Mouse (Mus musculus): ENCODE results near the gene Ablim1.

Gene Ablim1

DNA sequence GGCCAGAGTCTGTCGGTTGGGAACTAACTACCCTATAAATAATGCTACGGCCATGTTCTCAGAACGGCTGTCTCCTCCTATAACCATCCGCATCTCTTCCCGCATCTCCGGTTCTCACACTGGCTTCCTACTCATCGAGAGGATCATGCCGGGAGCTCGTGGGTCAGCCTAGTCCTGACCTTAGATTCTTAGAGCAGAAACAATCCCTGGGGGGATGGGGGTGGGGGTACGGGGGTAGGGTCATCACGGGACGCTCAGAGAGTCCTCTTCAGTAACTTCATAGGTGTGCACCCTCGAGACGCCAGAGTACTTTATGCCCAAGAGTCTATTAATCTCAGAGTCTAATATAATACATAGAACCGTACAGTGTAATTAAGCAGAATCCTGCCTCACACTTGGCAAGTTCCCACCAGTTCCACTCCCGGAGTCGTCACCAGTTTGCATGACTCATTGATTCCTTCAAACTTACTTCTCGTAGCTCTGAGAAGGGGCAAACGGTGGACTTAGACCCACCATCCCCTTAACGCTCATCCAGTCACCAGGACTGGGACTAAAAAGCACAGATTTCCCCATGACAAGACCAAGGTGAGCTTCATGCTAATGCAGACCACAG is 156.9 kb downstream of the Ablim1 start:
- in situ Hi-C loops (cut with MboI, MseI), result loop anchor here (10.0 to 25.0 kb wide), 3 partner anchors 197 to 596 kb away; no protein-coding TSS in a partner anchor

GRCm38 (mm10) chr19:57155121-57155884 is 159.4 kb downstream of the Ablim1 start:
- in situ Hi-C loops (cut with MboI, MseI), result loop anchor here (10.0 to 25.0 kb wide), 3 partner anchors 199 to 593 kb away; no protein-coding TSS in a partner anchor

DNA sequence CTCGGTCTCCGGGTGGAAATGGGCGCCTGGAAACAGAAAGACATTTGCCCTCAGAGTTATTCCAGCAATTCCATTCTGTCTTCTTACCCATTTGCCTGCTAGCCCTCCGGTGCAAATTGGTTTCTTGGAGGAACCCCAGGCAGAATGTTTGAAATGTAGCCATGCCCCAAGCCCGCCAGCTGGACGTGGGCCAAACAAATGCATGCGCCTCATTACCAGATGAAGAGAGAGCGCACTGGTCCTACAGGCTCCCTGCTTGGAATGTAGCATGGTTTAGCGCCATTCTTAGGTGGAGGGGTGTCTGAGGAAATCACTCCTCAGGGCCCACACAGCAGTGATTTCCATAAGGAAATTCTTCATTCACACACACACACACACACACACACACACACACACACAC is 162.4 kb downstream of the Ablim1 start:
- in situ Hi-C loops (cut with MboI, MseI), result loop anchor here (5.0 to 25.0 kb wide), 4 partner anchors 110 to 590 kb away; no protein-coding TSS in a partner anchor

DNA sequence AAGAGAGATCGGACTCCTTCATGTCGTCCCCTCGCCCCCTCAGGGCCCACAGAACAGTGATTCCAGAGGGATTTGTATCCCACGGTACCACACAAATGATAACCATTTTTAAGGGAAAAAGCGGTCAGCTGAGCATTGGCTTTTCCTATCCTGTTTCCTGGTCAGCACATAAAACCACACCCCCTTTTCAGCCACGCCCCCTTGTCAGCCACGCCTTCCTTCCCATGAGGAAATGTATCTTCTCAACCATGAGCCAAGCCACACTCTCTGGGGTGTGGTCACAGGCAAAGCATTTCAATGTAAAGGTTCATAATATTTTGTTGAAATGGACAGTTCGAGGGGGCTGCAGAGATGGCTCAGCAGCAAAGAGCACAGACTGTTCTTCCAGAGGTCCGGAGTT is 163.2 kb downstream of the Ablim1 start:
- in situ Hi-C loops (cut with MboI, MseI), result loop anchor here (5.0 to 25.0 kb wide), 4 partner anchors 111 to 589 kb away; no protein-coding TSS in a partner anchor

DNA sequence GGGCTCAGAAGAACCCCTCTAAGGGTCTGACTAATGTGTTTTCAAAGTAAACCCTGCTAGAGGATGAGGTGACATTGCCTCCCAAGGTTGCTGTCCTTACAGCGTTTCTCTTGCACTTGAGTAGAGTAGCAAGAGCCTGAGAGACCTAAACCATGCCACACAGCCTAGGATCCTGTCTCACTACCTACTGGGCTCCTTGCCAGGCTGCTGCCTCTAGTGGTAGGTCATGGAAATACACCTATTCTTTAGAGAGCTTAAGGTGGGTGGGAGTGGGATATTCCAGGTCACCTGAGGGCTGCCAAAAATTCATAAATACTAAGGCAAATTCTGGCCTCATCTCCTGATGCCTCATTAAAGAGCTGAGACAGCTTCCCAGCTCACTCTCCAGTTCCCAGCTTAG is 164.4 kb downstream of the Ablim1 start:
- in situ Hi-C loops (cut with MboI, MseI), result loop anchor here (5.0 to 25.0 kb wide), 4 partner anchors 112 to 588 kb away; no protein-coding TSS in a partner anchor

DNA sequence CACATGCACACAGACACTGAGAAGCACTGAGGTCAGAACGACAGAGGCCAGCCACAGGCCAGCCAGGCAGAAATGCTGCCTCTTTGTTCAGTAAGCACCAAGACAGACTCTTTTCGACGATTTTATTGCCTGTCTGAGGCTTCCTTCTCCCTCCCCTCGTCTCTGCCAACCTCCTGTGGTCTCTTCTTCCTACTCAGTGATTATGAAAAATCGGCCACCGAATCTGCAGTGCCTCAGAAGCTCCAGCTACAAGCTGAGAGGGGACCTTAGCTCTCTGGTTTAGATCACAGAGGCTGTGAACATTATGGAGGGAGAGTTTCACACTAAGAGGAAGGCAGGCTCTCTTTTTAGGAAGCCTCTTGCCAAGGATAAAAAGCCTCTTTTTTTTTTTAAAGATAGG is 167.0 kb downstream of the Ablim1 start:
- in situ Hi-C loops (cut with MboI, MseI), result no loop called here

- in situ Hi-C loops (cut with MboI, MseI), result no loop called here
Measured at GRCm38 (mm10) chr19:57146936-57147335, 167.8 kb downstream of the Ablim1 start.

- in situ Hi-C loops (cut with MboI, MseI), result loop anchor here (5.0 kb wide), 1 partner anchor 101 kb away; no protein-coding TSS in a partner anchor
Measured at GRCm38 (mm10) chr19:57143646-57144045, 171.1 kb downstream of the Ablim1 start.

DNA sequence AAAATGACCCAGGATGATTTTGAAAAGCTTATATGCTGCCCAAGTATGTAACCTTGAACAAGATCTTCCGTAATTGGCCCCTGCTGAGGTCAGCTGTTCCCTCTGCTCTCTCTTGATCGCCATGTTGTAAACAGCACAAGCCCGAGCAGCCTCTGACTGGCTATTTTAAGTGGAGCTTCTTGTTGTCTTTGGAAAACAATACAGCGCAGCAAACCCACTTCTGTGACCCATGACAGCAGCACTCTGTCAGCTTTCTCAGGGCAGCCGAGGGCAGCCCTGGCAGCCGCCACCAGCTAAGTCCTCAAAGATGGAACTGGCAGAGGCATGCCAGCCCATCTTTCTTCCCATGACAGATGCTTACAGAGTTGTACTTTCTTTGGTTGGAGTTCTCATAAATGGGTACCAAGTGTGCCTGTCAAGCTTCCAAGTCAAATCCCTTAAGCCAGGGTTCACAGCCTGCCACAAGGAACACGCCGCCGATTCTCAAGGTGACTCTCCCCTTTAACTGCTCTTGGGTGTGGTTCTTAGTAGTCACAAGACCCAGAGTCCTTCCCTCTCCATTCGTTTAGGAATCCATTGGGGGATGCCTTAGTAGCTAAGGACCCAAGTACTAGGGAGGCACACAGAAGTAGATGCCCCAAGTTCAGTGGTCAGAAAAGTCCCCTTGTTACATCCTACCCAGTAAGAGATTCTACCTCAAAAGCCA is 172.8 kb downstream of the Ablim1 start:
- in situ Hi-C loops (cut with MboI, MseI), result loop anchor here (5.0 kb wide), 1 partner anchor 100 kb away; no protein-coding TSS in a partner anchor

GRCm38 (mm10) chr19:57140874-57141273 is 173.8 kb downstream of the Ablim1 start:
- in situ Hi-C loops (cut with MboI, MseI), result loop anchor here (5.0 kb wide), 1 partner anchor 99 kb away; no protein-coding TSS in a partner anchor

DNA sequence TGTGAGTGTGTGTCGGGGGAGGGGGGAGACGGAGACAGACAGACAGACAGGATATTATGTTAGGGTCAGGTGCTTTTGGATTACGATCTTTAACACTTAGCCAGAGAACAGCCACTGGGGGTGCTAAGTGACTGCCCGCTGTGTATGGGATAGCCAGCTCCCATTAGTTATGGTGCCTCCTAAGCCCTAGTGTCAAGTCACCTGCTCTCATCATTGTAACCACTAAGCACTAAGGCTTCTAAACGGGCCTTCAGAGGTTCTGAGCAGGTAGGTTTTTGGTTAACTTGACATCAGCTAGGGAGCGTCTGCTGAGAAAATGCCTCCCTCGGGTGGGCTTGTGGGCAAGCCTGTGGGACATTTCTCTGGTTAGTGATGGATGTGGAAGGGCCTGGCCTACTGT is 174.6 kb downstream of the Ablim1 start:
- in situ Hi-C loops (cut with MboI, MseI), result loop anchor here (5.0 kb wide), 1 partner anchor 98 kb away; no protein-coding TSS in a partner anchor

DNA sequence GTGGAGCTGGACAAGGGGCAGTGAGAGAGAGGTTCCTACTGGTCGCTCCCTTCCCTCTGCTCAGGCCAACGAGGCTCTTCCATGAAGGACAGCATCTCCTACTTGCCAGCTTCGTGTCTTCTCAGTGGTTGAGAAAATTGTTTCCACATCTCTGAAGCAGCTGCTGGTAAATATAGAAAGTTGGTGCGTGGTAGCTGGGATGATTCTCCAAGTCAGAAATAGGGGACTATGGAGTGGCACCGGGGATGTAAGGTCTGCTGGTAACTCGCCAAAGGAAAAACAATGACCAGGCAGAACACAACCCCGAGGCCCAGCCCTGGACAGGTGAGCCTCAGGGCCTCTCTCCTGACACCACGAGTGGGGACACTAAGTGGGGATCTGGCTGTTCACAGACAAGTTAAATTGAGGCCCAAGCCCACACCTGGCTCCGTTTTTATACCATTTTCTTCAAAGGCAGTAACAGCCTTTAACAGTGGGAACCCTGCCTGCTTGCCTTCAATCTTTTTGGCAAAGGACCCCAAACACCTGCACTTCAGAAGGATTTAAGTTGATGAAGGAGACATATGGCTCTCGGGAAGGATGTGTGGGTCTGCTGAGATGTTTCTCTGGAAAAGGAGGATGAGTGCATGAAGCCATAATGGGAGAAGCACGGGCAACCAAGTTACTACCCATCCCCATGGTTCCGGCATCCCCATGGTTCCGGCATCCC is 175.7 kb downstream of the Ablim1 start:
- in situ Hi-C loops (cut with MboI, MseI), result loop anchor here (5.0 kb wide), 1 partner anchor 77 kb away; no protein-coding TSS in a partner anchor

GRCm38 (mm10) chr19:57138469-57138868 is 176.2 kb downstream of the Ablim1 start:
- in situ Hi-C loops (cut with MboI, MseI), result loop anchor here (5.0 kb wide), 1 partner anchor 76 kb away; no protein-coding TSS in a partner anchor

GRCm38 (mm10) chr19:57138045-57138444 is 176.7 kb downstream of the Ablim1 start:
- in situ Hi-C loops (cut with MboI, MseI), result loop anchor here (5.0 kb wide), 1 partner anchor 76 kb away; no protein-coding TSS in a partner anchor

- in situ Hi-C loops (cut with MboI, MseI), result loop anchor here (5.0 kb wide), 1 partner anchor 74 kb away; no protein-coding TSS in a partner anchor
Measured at GRCm38 (mm10) chr19:57136228-57136627, 178.5 kb downstream of the Ablim1 start.

GRCm38 (mm10) chr19:57135654-57136053 is 179.1 kb downstream of the Ablim1 start:
- in situ Hi-C loops (cut with MboI, MseI), result loop anchor here (5.0 kb wide), 1 partner anchor 73 kb away; no protein-coding TSS in a partner anchor

DNA sequence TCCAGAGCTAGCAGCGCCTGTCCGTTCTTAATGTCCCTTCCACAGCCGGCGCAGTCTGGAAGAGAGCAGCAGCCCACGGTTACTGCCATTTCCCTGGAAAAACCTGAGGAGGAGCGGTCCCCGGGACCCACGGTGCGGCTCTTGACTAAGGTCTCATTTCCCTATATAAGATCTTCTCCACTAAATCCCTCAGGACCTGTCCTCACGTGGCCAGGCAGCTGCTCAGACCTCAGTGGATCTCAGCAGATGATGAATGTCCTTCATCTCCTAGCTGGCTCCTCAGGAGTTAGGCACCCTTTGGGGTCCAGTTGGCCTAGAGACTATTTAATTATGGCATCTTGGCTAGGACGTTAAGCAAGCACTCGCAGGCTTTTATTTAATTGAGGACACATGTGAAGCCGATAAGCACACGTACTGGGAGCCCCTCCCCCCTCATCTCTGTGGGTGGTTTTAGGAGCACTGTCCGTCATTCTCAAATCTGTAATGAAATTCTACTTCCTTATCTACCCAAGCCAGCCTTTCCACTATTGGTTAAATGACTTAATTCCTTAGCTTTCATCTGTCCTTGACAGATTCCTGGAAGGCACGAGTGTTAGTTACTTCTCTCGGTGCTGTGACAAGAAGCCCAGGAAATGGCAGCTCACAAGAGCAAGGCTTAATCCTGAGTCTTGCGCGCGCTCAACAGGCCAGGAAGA is 179.9 kb downstream of the Ablim1 start:
- in situ Hi-C loops (cut with MboI, MseI), result loop anchor here (5.0 kb wide), 1 partner anchor 72 kb away; no protein-coding TSS in a partner anchor

- in situ Hi-C loops (cut with MboI, MseI), result no loop called here
Measured at GRCm38 (mm10) chr19:57132916-57133520, 181.7 kb downstream of the Ablim1 start.

GRCm38 (mm10) chr19:57132281-57132680 is 182.4 kb downstream of the Ablim1 start:
- in situ Hi-C loops (cut with MboI, MseI), result no loop called here

- in situ Hi-C loops (cut with MboI, MseI), result no loop called here
Measured at GRCm38 (mm10) chr19:57131366-57131765, 183.4 kb downstream of the Ablim1 start.

Measured in T-helper 1 cell (primary cell).